Mouse (Mus musculus): ENCODE measurements around the gene Heatr5a. TPM values are rescaled to one million over a fixed set of nuclear protein-coding genes. Genes with fewer than 3 reads are reported as not detected.

The Heatr5a gene
- total RNA-seq, 1 experiment: 20.9 TPM

GRCm38 (mm10) chr12:51896901-51897300 lies 74.2 kb downstream of the Heatr5a start:
- Histone ChIP-seq H3K9me3 (ENCODE audit: control insufficient read depth, insufficient read depth, low read depth, low read length) (no peaks in the 10 kb centered on the region), H3K9ac (ENCODE audit: insufficient read depth, low read depth, low read length, poor library complexity, severe bottlenecking) (no peak overlapping the region), H3K36me3 (ENCODE audit: control insufficient read depth, insufficient read depth, low read length, poor library complexity, severe bottlenecking) (peaks cover 3% of the 10 kb centered on the region; the same call in 1 of the 2 replicates), H3K4me3 (ENCODE audit: insufficient read depth in 1 of 2, low read depth in 1 of 2, low read length in 2 of 2, poor library complexity in 1 of 2, severe bottlenecking in 1 of 2) (no peak overlapping the region), H3K27ac (ENCODE audit: insufficient read depth, low read depth, low read length, poor library complexity, severe bottlenecking) (no peak overlapping the region), H3K4me1 (ENCODE audit: control insufficient read depth in 2 of 2, insufficient read depth in 2 of 2, low read length in 2 of 2, poor library complexity in 1 of 2) (no peaks in the 10 kb centered on the region)
- TF ChIP-seq HCFC1 (IDR thresholded peaks at IDR 0.05; ENCODE audit: borderline replicate concordance, insufficient read depth, low read length): no peak
- TF ChIP-seq MAFK (IDR thresholded peaks at IDR 0.05; ENCODE audit: insufficient read depth, low read depth, low read length): no peak
- TF ChIP-seq ZNF384 (IDR thresholded peaks at IDR 0.05; ENCODE audit: low read depth, low read length): no peak
- TF ChIP-seq ZC3H11A (IDR thresholded peaks at IDR 0.05; ENCODE audit: borderline replicate concordance, low read depth, low read length): no peak
- TF ChIP-seq CHD2 (IDR thresholded peaks at IDR 0.05; ENCODE audit: low read depth, low read length): no peak
- no peak for DNase-seq (ENCODE audit: low read depth, low spot score)
- in situ Hi-C loops (cut with MboI; ENCODE audit: low sequenced_read_pairs in 2 of 2, unreplicated experiment in 2 of 2): no loop called here

GRCm38 (mm10) chr12:51888609-51889008 lies 82.5 kb downstream of the Heatr5a start:
- no peak for DNase-seq (ENCODE audit: low read depth, low spot score)
- no peak overlapping the region for H3K4me3 ChIP-seq (ENCODE audit: insufficient read depth in 1 of 2, low read depth in 1 of 2, low read length in 2 of 2, poor library complexity in 1 of 2, severe bottlenecking in 1 of 2)
- H3K4me1 ChIP-seq (ENCODE audit: control insufficient read depth in 2 of 2, insufficient read depth in 2 of 2, low read length in 2 of 2, poor library complexity in 1 of 2): no peaks in the 10 kb centered on the region
- no peak overlapping the region for H3K27ac ChIP-seq (ENCODE audit: insufficient read depth, low read depth, low read length, poor library complexity, severe bottlenecking)
- in situ Hi-C loops (cut with MboI; ENCODE audit: low sequenced_read_pairs in 2 of 2, unreplicated experiment in 2 of 2): no loop called here
- TF ChIP-seq HCFC1 (IDR thresholded peaks at IDR 0.05; ENCODE audit: borderline replicate concordance, insufficient read depth, low read length): no peak
- TF ChIP-seq MAFK (IDR thresholded peaks at IDR 0.05; ENCODE audit: insufficient read depth, low read depth, low read length): no peak
- TF ChIP-seq ZNF384 (IDR thresholded peaks at IDR 0.05; ENCODE audit: low read depth, low read length): no peak
- no peak for TF ChIP-seq CHD2 (IDR thresholded peaks at IDR 0.05; ENCODE audit: low read depth, low read length)
- TF ChIP-seq ZC3H11A (IDR thresholded peaks at IDR 0.05; ENCODE audit: borderline replicate concordance, low read depth, low read length): no peak
- H3K9me3 ChIP-seq (ENCODE audit: control insufficient read depth, insufficient read depth, low read depth, low read length): no peaks in the 10 kb centered on the region
- H3K9ac ChIP-seq (ENCODE audit: insufficient read depth, low read depth, low read length, poor library complexity, severe bottlenecking): no peak overlapping the region
- peaks cover 14% of the 10 kb centered on the region for H3K36me3 ChIP-seq (ENCODE audit: control insufficient read depth, insufficient read depth, low read length, poor library complexity, severe bottlenecking)

- H3K9ac ChIP-seq (ENCODE audit: insufficient read depth, low read depth, low read length, poor library complexity, severe bottlenecking): no peak overlapping the region
- H3K9me3 ChIP-seq (ENCODE audit: control insufficient read depth, insufficient read depth, low read depth, low read length): no peaks in the 10 kb centered on the region
- no peak overlapping the region for H3K4me3 ChIP-seq (ENCODE audit: insufficient read depth in 1 of 2, low read depth in 1 of 2, low read length in 2 of 2, poor library complexity in 1 of 2, severe bottlenecking in 1 of 2)
- H3K4me1 ChIP-seq (ENCODE audit: control insufficient read depth in 2 of 2, insufficient read depth in 2 of 2, low read length in 2 of 2, poor library complexity in 1 of 2): no peaks in the 10 kb centered on the region
- DNase-seq (ENCODE audit: low read depth, low spot score): no peak
- no peak for TF ChIP-seq HCFC1 (IDR thresholded peaks at IDR 0.05; ENCODE audit: borderline replicate concordance, insufficient read depth, low read length)
- H3K27ac ChIP-seq (ENCODE audit: insufficient read depth, low read depth, low read length, poor library complexity, severe bottlenecking): no peak overlapping the region
- in situ Hi-C loops (cut with MboI; ENCODE audit: low sequenced_read_pairs in 2 of 2, unreplicated experiment in 2 of 2): no loop called here
- peaks cover 19% of the 10 kb centered on the region for H3K36me3 ChIP-seq (ENCODE audit: control insufficient read depth, insufficient read depth, low read length, poor library complexity, severe bottlenecking)
Observed at GRCm38 (mm10) chr12:51887301-51888290, 83.5 kb downstream of the Heatr5a start.

- H3K4me1 ChIP-seq (ENCODE audit: control insufficient read depth in 2 of 2, insufficient read depth in 2 of 2, low read length in 2 of 2, poor library complexity in 1 of 2): no peaks in the 10 kb centered on the region
- H3K9ac ChIP-seq (ENCODE audit: insufficient read depth, low read depth, low read length, poor library complexity, severe bottlenecking): no peak overlapping the region
- H3K9me3 ChIP-seq (ENCODE audit: control insufficient read depth, insufficient read depth, low read depth, low read length): no peaks in the 10 kb centered on the region
- peaks cover 19% of the 10 kb centered on the region for H3K36me3 ChIP-seq (ENCODE audit: control insufficient read depth, insufficient read depth, low read length, poor library complexity, severe bottlenecking)
- no peak overlapping the region for H3K4me3 ChIP-seq (ENCODE audit: insufficient read depth in 1 of 2, low read depth in 1 of 2, low read length in 2 of 2, poor library complexity in 1 of 2, severe bottlenecking in 1 of 2)
- TF ChIP-seq MAFK (IDR thresholded peaks at IDR 0.05; ENCODE audit: insufficient read depth, low read depth, low read length) (no peak), HCFC1 (IDR thresholded peaks at IDR 0.05; ENCODE audit: borderline replicate concordance, insufficient read depth, low read length) (no peak), ZNF384 (IDR thresholded peaks at IDR 0.05; ENCODE audit: low read depth, low read length) (no peak), CHD2 (IDR thresholded peaks at IDR 0.05; ENCODE audit: low read depth, low read length) (no peak), ZC3H11A (IDR thresholded peaks at IDR 0.05; ENCODE audit: borderline replicate concordance, low read depth, low read length) (no peak)
- in situ Hi-C loops (cut with MboI; ENCODE audit: low sequenced_read_pairs in 2 of 2, unreplicated experiment in 2 of 2): no loop called here
- no peak for DNase-seq (ENCODE audit: low read depth, low spot score)
- no peak overlapping the region for H3K27ac ChIP-seq (ENCODE audit: insufficient read depth, low read depth, low read length, poor library complexity, severe bottlenecking)
Observed at GRCm38 (mm10) chr12:51886369-51886768, 84.8 kb downstream of the Heatr5a start.
